Mouse (Mus musculus): ENCODE data around the gene Vmn1r42. TPM values are rescaled to one million over a fixed set of nuclear protein-coding genes. Genes with fewer than 3 reads are reported as not detected.
"Not testable (repeated sequence)": the region's sequence is repeated elsewhere in the genome, so short reads cannot be mapped to it uniquely, and the experiment has no call there.

The Vmn1r42 gene
- polyA plus RNA-seq (2015; fragmentation: Nextera tagmentation; extraction: Ambion mirVana): not detected in 2 replicates

GRCm38 (mm10) chr6:89876313-89876712 lies at the start of gene Vmn1r42, which contains the start of gene Vmn1r43:
TSS of gene Vmn1r42 (minus strand) at chr6:89876413.
TSS of gene Vmn1r43 (minus strand) at chr6:89876413.
- not testable (repeated sequence) for DNase-seq (ENCODE audit: low spot score)

GRCm38 (mm10) chr6:89883812-89884211 lies 7.6 kb upstream of the Vmn1r42 start:
- no peak for DNase-seq (ENCODE audit: low spot score)

GRCm38 (mm10) chr6:89883360-89883759 lies 7.1 kb upstream of the Vmn1r42 start, which contains the start of gene Vmn1r44:
TSS of gene Vmn1r44 (plus strand) at chr6:89883660.
- DNase-seq (ENCODE audit: low spot score): no peak

- no peak for DNase-seq (ENCODE audit: low spot score)
Observed at GRCm38 (mm10) chr6:89880867-89881266, 4.7 kb upstream of the Vmn1r42 start.

GRCm38 (mm10) chr6:89876963-89877362 lies 750 bp upstream of the Vmn1r42 start:
- no peak for DNase-seq (ENCODE audit: low spot score)

- DNase-seq (ENCODE audit: low spot score): no peak
Observed at GRCm38 (mm10) chr6:89867976-89868375, 8.2 kb downstream of the Vmn1r42 start.

- DNase-seq (ENCODE audit: low spot score): no peak
Observed at GRCm38 (mm10) chr6:89867276-89867675, 8.9 kb downstream of the Vmn1r42 start.

GRCm38 (mm10) chr6:89863792-89864191 lies 12.4 kb downstream of the Vmn1r42 start:
- DNase-seq (ENCODE audit: low spot score): no peak

- no peak for DNase-seq (ENCODE audit: low spot score)
Observed at GRCm38 (mm10) chr6:89859839-89860238, 16.4 kb downstream of the Vmn1r42 start.

GRCm38 (mm10) chr6:89857552-89857951 lies 18.7 kb downstream of the Vmn1r42 start:
- no peak for DNase-seq (ENCODE audit: low spot score)

Other genes starting within 250 kb of the Vmn1r42 start
- 21.1 and 23.5 TPM in 2 replicates for gene Txnrd3, start 232.4 kb downstream of the Vmn1r42 start, polyA plus RNA-seq (2015; fragmentation: Nextera tagmentation; extraction: Ambion mirVana)
- not detected in 2 replicates for gene Vmn1r40, start 168.9 kb downstream of the Vmn1r42 start, polyA plus RNA-seq (2015; fragmentation: Nextera tagmentation; extraction: Ambion mirVana)
- gene Vmn1r41, start 135.6 kb downstream of the Vmn1r42 start, polyA plus RNA-seq (2015; fragmentation: Nextera tagmentation; extraction: Ambion mirVana): not detected in 2 replicates
- gene Vmn1r43, start within 50 bp of the Vmn1r42 start, polyA plus RNA-seq (2015; fragmentation: Nextera tagmentation; extraction: Ambion mirVana): not detected in 2 replicates
- gene Vmn1r44, start 7.2 kb upstream of the Vmn1r42 start, polyA plus RNA-seq (2015; fragmentation: Nextera tagmentation; extraction: Ambion mirVana): not detected in 2 replicates
- gene Vmn1r45, start 64.2 kb upstream of the Vmn1r42 start, polyA plus RNA-seq (2015; fragmentation: Nextera tagmentation; extraction: Ambion mirVana): not detected in 2 replicates
- gene Vmn1r46, start 92.9 kb upstream of the Vmn1r42 start, polyA plus RNA-seq (2015; fragmentation: Nextera tagmentation; extraction: Ambion mirVana): not detected in 2 replicates
- not detected in 2 replicates for gene Vmn1r47, start 139.7 kb upstream of the Vmn1r42 start, polyA plus RNA-seq (2015; fragmentation: Nextera tagmentation; extraction: Ambion mirVana)
- not detected in 2 replicates for gene Vmn1r48, start 160.4 kb upstream of the Vmn1r42 start, polyA plus RNA-seq (2015; fragmentation: Nextera tagmentation; extraction: Ambion mirVana)
- not detected in 2 replicates for gene Vmn1r49, start 202.1 kb upstream of the Vmn1r42 start, polyA plus RNA-seq (2015; fragmentation: Nextera tagmentation; extraction: Ambion mirVana)
- not detected in 2 replicates for gene Vmn1r50, start 225.0 kb upstream of the Vmn1r42 start, polyA plus RNA-seq (2015; fragmentation: Nextera tagmentation; extraction: Ambion mirVana)
- gene Vmn1r51, start 246.2 kb upstream of the Vmn1r42 start, polyA plus RNA-seq (2015; fragmentation: Nextera tagmentation; extraction: Ambion mirVana): not detected in 2 replicates

Data from thymus, postnatal 0 days (tissue).